Mouse (Mus musculus): ENCODE measurements around the gene Pdlim3. TPM values are rescaled to one million over a fixed set of nuclear protein-coding genes. Genes with fewer than 3 reads are reported as not detected.
A peak's percentile ranks its signal among the peaks of the same experiment; 100 is the strongest.

Gene Pdlim3
- polyA plus RNA-seq, 1 experiment from 2014 or later = 190 TPM

DNA sequence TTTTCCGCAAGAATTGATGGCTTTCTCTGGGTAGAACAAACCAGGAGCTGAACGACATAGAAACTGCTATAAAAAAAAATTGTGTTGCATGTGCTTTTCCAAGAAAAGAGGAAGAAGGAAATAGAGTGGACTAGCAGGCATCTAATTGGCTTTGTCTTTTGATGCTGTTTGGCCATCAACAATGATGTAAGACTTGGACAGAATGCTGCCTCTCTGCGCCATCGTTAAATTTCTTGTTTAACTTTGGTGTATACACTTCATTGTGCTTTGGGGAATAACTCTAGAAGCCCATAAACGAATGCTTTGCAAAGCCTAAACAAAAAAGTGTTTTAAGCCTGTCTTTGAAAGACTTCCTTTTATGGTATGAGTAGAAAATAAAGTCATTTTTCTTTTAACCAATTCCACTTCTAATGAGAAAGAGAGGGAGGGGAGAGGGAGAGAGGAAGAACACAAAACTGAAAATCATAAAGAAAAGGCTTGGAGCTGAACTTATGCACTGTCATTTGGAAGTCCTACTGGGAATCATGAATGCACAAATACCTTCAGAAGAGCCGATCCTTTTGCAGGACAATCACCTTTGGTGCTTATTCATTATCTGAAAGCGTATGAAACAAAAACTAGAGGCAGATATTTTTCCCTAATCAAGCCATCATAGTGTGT, 20.5 kb downstream of the Pdlim3 start:
- Histone ChIP-seq H3K4me1 (peaks cover 35% of the 10 kb centered on the region), H3K9me3 (no peaks in the 10 kb centered on the region), H3K27me3 (replicated peaks) (no peaks in the 10 kb centered on the region), H3K36me3 (peaks cover 78% of the 10 kb centered on the region), H3K9ac (no peak overlapping the region), H3K27ac (replicated peaks) (no peak overlapping the region), H3K4me2 (no peak overlapping the region), H3K4me3 (no peak overlapping the region)
- 86% methylated on average over 7 of the region's 7 CpGs for WGBS
- no peak for ATAC-seq (ENCODE audit: extremely low read depth, insufficient number of reproducible peaks, low FRiP score, low TSS enrichment)

DNA sequence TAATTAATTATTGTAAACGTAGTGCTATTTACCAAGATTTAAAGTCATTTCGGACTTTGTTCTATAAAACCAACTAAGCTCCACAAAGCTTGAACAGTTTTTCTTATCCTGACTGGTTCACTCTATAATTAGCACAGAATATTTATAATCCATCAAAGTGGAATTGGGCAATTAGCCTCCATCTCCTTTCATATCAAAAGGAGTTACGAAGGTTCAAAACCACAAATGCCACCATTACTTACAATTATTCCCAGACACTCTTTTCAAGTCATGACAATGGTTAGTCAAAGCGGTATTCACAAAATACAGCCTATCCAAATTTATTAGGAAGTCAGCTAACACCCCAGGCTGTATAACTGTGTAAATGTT, 21.0 kb downstream of the Pdlim3 start:
- ATAC-seq (ENCODE audit: extremely low read depth, insufficient number of reproducible peaks, low FRiP score, low TSS enrichment) = no peak
- no peaks in the 10 kb centered on the region for H3K9me3 ChIP-seq
- H3K4me3 ChIP-seq = no peak overlapping the region
- no peaks in the 10 kb centered on the region for H3K27me3 ChIP-seq (replicated peaks)
- H3K4me1 ChIP-seq = peaks cover 31% of the 10 kb centered on the region
- peaks cover 81% of the 10 kb centered on the region for H3K36me3 ChIP-seq
- no peak overlapping the region for H3K27ac ChIP-seq (replicated peaks)
- H3K4me2 ChIP-seq = no peak overlapping the region
- whole genome bisulfite sequencing = 91% methylated on average over 4 of the region's 4 CpGs
- H3K9ac ChIP-seq = no peak overlapping the region

DNA sequence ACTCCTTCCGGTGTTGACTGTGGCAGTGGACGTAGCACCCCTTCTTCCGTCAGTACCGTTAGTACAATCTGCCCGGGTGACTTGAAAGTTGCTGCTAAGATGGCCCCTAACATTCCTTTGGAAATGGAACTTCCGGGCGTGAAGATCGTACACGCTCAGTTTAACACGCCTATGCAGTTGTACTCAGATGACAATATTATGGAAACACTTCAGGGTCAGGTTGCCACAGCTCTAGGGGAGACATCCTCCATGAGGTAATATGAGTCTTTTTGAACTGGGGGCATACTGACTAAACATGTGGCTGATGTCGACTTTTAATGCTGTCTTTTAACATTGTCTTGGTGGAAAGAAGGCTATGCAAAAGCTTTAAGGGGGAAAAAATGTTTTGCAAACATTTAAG, 28.4 kb downstream of the Pdlim3 start:
- WGBS = 85% methylated on average over 11 of the region's 11 CpGs
- no peaks in the 10 kb centered on the region for H3K9me3 ChIP-seq
- H3K9ac ChIP-seq = no peak overlapping the region
- no peaks in the 10 kb centered on the region for H3K27me3 ChIP-seq (replicated peaks)
- ATAC-seq (ENCODE audit: extremely low read depth, insufficient number of reproducible peaks, low FRiP score, low TSS enrichment) = no peak
- H3K4me1 ChIP-seq = no peaks in the 10 kb centered on the region; the same call in 1 of the 2 replicates
- no peak overlapping the region for H3K4me3 ChIP-seq
- H3K36me3 ChIP-seq = peaks cover 90% of the 10 kb centered on the region
- H3K27ac ChIP-seq (replicated peaks) = no peak overlapping the region
- H3K4me2 ChIP-seq = no peak overlapping the region

DNA sequence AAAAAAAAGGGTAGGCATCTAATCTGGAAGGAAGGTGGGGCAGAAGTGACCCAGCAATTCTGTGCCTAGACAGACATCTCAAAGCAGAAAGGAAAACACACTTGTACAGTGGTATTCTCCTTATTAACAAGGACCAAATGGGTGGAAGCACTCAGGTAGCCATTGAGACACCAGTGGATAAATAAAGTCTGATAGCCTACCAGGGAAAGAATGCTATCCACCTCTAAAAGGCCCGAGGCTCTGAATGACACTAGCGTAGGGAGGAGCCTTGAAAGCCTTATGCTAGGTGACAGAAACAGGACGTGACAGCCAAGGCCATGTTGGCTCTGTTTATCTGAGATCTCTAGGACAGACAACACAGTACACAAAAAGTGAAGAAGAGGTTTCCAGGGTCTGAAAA, 31.2 kb downstream of the Pdlim3 start:
- Histone ChIP-seq H3K27ac (replicated peaks) (peak overlapping the region; percentile 67), H3K4me1 (no peaks in the 10 kb centered on the region; the same call in 1 of the 2 replicates), H3K4me2 (peak overlapping the region; percentile 18; the same call in 1 of the 2 replicates), H3K9ac (no peak overlapping the region), H3K27me3 (replicated peaks) (no peaks in the 10 kb centered on the region), H3K9me3 (no peaks in the 10 kb centered on the region), H3K36me3 (peaks cover 82% of the 10 kb centered on the region), H3K4me3 (no peak overlapping the region)
- no peak for ATAC-seq (ENCODE audit: extremely low read depth, insufficient number of reproducible peaks, low FRiP score, low TSS enrichment)
- WGBS = 57% methylated on average over 3 of the region's 3 CpGs

- WGBS = 66% methylated on average over 20 of the region's 20 CpGs
- Histone ChIP-seq H3K4me1 (no peaks in the 10 kb centered on the region; the same call in 1 of the 2 replicates), H3K9ac (no peak overlapping the region), H3K27me3 (replicated peaks) (no peaks in the 10 kb centered on the region), H3K9me3 (peaks cover 1% of the 10 kb centered on the region; the same call in 1 of the 2 replicates), H3K27ac (replicated peaks) (peak overlapping the region; percentile 67), H3K4me2 (peak overlapping the region; percentile 18), H3K4me3 (no peak overlapping the region; the same call in 1 of the 2 replicates), H3K36me3 (peaks cover 75% of the 10 kb centered on the region)
- no peak for ATAC-seq (ENCODE audit: extremely low read depth, insufficient number of reproducible peaks, low FRiP score, low TSS enrichment)
These were observed 31.9 kb downstream of the Pdlim3 start for GRCm38 (mm10) chr8:45917040-45917679.

DNA sequence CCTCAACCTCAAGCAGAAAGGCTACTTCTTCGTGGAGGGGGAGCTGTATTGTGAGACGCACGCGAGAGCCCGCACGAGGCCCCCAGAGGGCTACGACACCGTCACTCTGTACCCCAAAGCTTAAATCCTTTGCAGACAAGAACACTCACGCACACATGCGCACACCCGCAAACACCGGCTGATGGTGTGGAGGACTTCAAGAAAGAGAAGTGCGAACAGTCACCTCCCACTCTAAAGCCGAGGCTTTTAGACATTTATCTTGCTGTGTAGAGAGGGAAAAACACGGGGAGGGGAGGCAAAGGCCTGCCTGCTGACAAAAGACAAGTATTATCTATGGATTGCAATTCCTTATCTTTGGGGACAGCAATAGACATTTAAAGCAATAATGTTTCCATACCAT, 33.6 kb downstream of the Pdlim3 start:
- Histone ChIP-seq H3K4me2 (no peak overlapping the region), H3K4me1 (no peaks in the 10 kb centered on the region; the same call in 1 of the 2 replicates), H3K27me3 (replicated peaks) (no peaks in the 10 kb centered on the region), H3K9me3 (peaks cover 3% of the 10 kb centered on the region; the same call in 1 of the 2 replicates), H3K27ac (replicated peaks) (peak overlapping the region; percentile 8; the same call in 1 of the 2 replicates), H3K36me3 (peaks cover 62% of the 10 kb centered on the region), H3K4me3 (no peak overlapping the region), H3K9ac (no peak overlapping the region)
- ATAC-seq (ENCODE audit: extremely low read depth, insufficient number of reproducible peaks, low FRiP score, low TSS enrichment) = no peak
- WGBS = 68% methylated on average over 15 of the region's 15 CpGs

GRCm38 (mm10) chr8:45920392-45920791, 35.1 kb downstream of the Pdlim3 start:
- WGBS = 87% methylated on average over 7 of the region's 7 CpGs
- no peak for ATAC-seq (ENCODE audit: extremely low read depth, insufficient number of reproducible peaks, low FRiP score, low TSS enrichment)
- Histone ChIP-seq H3K27me3 (replicated peaks) (no peaks in the 10 kb centered on the region), H3K36me3 (peaks cover 50% of the 10 kb centered on the region), H3K9me3 (peaks cover 3% of the 10 kb centered on the region; the same call in 1 of the 2 replicates), H3K27ac (replicated peaks) (no peak overlapping the region), H3K4me1 (no peaks in the 10 kb centered on the region; the same call in 1 of the 2 replicates), H3K9ac (no peak overlapping the region), H3K4me2 (no peak overlapping the region), H3K4me3 (no peak overlapping the region)

DNA sequence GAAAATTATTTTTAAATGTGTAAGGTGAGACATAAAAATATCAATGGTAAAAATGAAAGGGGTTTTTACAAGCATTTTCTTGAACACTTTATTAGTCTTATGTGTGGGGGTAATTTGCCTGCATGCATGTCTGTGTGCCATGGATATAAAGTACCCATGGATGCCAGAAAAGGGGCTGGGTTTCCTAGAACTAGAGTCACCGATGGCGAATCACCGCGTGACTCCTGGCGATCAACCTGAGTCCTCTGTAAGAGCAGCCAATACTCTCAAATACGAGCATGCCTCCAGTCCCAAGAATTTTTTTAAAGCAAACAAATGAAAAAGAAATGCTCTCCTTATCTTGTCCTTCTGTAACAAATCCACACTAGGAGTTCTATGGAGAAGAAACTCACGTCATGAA, 36.9 kb downstream of the Pdlim3 start:
- H3K27me3 ChIP-seq (replicated peaks) = no peaks in the 10 kb centered on the region
- no peaks in the 10 kb centered on the region; the same call in 1 of the 2 replicates for H3K4me1 ChIP-seq
- H3K9me3 ChIP-seq = peaks cover 3% of the 10 kb centered on the region; the same call in 1 of the 2 replicates
- no peak overlapping the region for H3K4me2 ChIP-seq
- H3K4me3 ChIP-seq = no peak overlapping the region
- no peak overlapping the region for H3K27ac ChIP-seq (replicated peaks)
- peaks cover 33% of the 10 kb centered on the region for H3K36me3 ChIP-seq
- WGBS = 88% methylated on average over 7 of the region's 7 CpGs
- no peak for ATAC-seq (ENCODE audit: extremely low read depth, insufficient number of reproducible peaks, low FRiP score, low TSS enrichment)
- no peak overlapping the region for H3K9ac ChIP-seq

- no peak within 1 kb of the TSS for H3K27ac ChIP-seq (replicated peaks)
- H3K9ac ChIP-seq = peak within 1 kb of the TSS; percentile 38; the same call in 1 of the 2 replicates
- ATAC-seq (ENCODE audit: extremely low read depth, insufficient number of reproducible peaks, low FRiP score, low TSS enrichment) = no peak; the same call in 1 of the 2 replicates
- peaks cover 12% of the 10 kb centered on the region for H3K9me3 ChIP-seq
- peak within 1 kb of the TSS; percentile 65 for H3K4me2 ChIP-seq
- no peaks in the 10 kb centered on the region for H3K27me3 ChIP-seq (replicated peaks)
- peak within 1 kb of the TSS; percentile 43 for H3K4me3 ChIP-seq
- H3K4me1 ChIP-seq = peaks cover 14% of the 10 kb centered on the region
- H3K36me3 ChIP-seq = peaks cover 4% of the 10 kb centered on the region; the same call in 1 of the 2 replicates
- 3% methylated on average over 23 of the region's 23 CpGs for WGBS
These were observed 49.3 kb downstream of the Pdlim3 start, which contains the start of gene Ccdc110 for GRCm38 (mm10) chr8:45934582-45935014. Gene Ccdc110, plus strand, starts transcription at chr8:45934619.

DNA sequence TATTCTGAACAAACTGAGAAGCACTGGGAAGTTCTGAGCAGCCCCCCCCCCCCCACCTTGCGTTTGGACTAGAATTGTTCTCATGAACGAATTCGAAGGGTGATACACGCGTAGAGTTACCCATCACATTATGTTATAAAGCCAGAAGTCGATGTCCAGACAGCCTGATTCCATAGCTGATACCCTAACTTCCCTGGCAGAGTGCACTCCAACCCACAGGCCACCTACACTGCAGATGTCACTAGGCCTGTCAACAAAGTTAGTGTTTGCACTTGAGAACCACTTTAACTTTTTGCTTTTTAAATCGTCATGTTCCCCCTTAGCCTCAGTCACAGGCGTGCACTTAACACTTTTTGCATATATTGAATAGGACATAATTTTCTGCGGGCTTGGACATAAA, 51.7 kb downstream of the Pdlim3 start:
- H3K9ac ChIP-seq = no peak overlapping the region
- no peak for ATAC-seq (ENCODE audit: extremely low read depth, insufficient number of reproducible peaks, low FRiP score, low TSS enrichment)
- H3K4me1 ChIP-seq = peaks cover 10% of the 10 kb centered on the region
- no peak overlapping the region for H3K4me2 ChIP-seq
- no peaks in the 10 kb centered on the region for H3K36me3 ChIP-seq
- H3K4me3 ChIP-seq = no peak overlapping the region
- 73% methylated on average over 9 of the region's 9 CpGs for WGBS
- no peaks in the 10 kb centered on the region for H3K9me3 ChIP-seq
- H3K27ac ChIP-seq (replicated peaks) = no peak overlapping the region
- H3K27me3 ChIP-seq (replicated peaks) = no peaks in the 10 kb centered on the region

- Histone ChIP-seq H3K27me3 (replicated peaks) (no peaks in the 10 kb centered on the region), H3K4me1 (peaks cover 7% of the 10 kb centered on the region), H3K36me3 (no peaks in the 10 kb centered on the region), H3K4me3 (no peak overlapping the region), H3K9me3 (no peaks in the 10 kb centered on the region), H3K4me2 (no peak overlapping the region), H3K27ac (replicated peaks) (no peak overlapping the region), H3K9ac (no peak overlapping the region)
- WGBS = 79% methylated on average over 4 of the region's 4 CpGs
- no peak for ATAC-seq (ENCODE audit: extremely low read depth, insufficient number of reproducible peaks, low FRiP score, low TSS enrichment)
These were observed 61.0 kb downstream of the Pdlim3 start for GRCm38 (mm10) chr8:45946283-45946682.
